Mouse (Mus musculus) limb, embryonic 11.5 days (tissue): ENCODE measurements around the gene Slc22a13. TPM values are rescaled to one million over a fixed set of nuclear protein-coding genes. Genes with fewer than 3 reads are reported as not detected.

Experiments
- polyA plus RNA-seq: library from polyadenylated mRNA; unstranded; fragments of >200 nt; fragmentation: Nextera tagmentation; extraction: Ambion mirVana; gene quantifications from 2 replicates; pipeline ENCODE4 v1.2.1, GENCODE M21; 2014

Gene Slc22a13
- polyA plus RNA-seq, 1 experiment from 2014 or later, result not detected

Other genes with a start within 250 kb of the Slc22a13 start
- gene Vill, start 156.3 kb downstream of the Slc22a13 start, polyA plus RNA-seq, result 26.0 and 26.5 TPM in 2 replicates
- gene Plcd1, start 115.6 kb downstream of the Slc22a13 start, polyA plus RNA-seq, result 18.8 and 22.0 TPM in 2 replicates
- gene Dlec1, start 106.6 kb downstream of the Slc22a13 start, polyA plus RNA-seq, result 1.2 and 2.1 TPM in 2 replicates
- 0.92 and 1.4 TPM in 2 replicates for gene Acaa1b, start 52.0 kb downstream of the Slc22a13 start, polyA plus RNA-seq
- not detected in 2 replicates for gene Gm47289, start 49.9 kb downstream of the Slc22a13 start, polyA plus RNA-seq
- gene Oxsr1, start 113.3 kb upstream of the Slc22a13 start, polyA plus RNA-seq, result 13.5 and 15.0 TPM in 2 replicates
- 61.0 and 61.2 TPM in 2 replicates for gene Acaa1a, start 130.6 kb upstream of the Slc22a13 start, polyA plus RNA-seq
- 9.5 and 10.6 TPM in 2 replicates for gene Myd88, start 132.3 kb upstream of the Slc22a13 start, polyA plus RNA-seq
- gene Xylb, start 148.3 kb upstream of the Slc22a13 start, polyA plus RNA-seq, result 12.7 and 13.2 TPM in 2 replicates
- not detected in 2 replicates for gene Slc22a14, start 156.5 kb upstream of the Slc22a13 start, polyA plus RNA-seq
- gene Acvr2b, start 193.0 kb upstream of the Slc22a13 start, polyA plus RNA-seq, result 62.0 and 82.3 TPM in 2 replicates
- 49.2 and 54.4 TPM in 2 replicates for gene Exog, start 235.8 kb upstream of the Slc22a13 start, polyA plus RNA-seq